In genomic region chr8:122395291-122395690, GRCm38 (mm10) we compare ENCODE assay signal across 40 mouse cellular contexts. TPM values are rescaled to one million over a fixed set of nuclear protein-coding genes. Genes with fewer than 3 reads are reported as not detected.
DNase-seq lines count a peak whose midpoint lies in the region; ATAC-seq lines count a peak whose summit lies in the region.
"Had no signal": no experiment of that assay in that cellular context is flagged by ENCODE, and none has a peak within 500 bp of the region (broad histone marks: within the 10 kb centered on the region; RNA-seq: fewer than 3 reads in every experiment).

No protein-coding gene starts in this region.

- DNase-seq in midbrain, embryonic 11.5 days (ENCODE audit: low spot score, missing footprints) = peak; percentile 21
- DNase-seq in cerebellum, adult 11-12 months = peak; percentile 74
- peak; percentile 45 for DNase-seq in cerebellum, adult 8-10 months
- DNase-seq in cerebellum, postnatal 25 days = peak; percentile 48 to 67
- no peak for DNase-seq in urinary bladder, postnatal 10 days (ENCODE audit: low spot score)
- DNase-seq in left cerebral cortex, adult 18-20 months (ENCODE audit: low spot score in 2 of 2) = no peak
- DNase-seq: adrenal gland, adult 2 months; B cell, adult 2 months; gastrocnemius, postnatal 10 days; heart, postnatal 10 days; kidney, adult 18-20 months; kidney, postnatal 36 days; layer of hippocampus, postnatal 36 days; right cerebral cortex, postnatal 4 days; thymus, adult 18-20 months; thymus, postnatal 36 days had no signal

- H3K27me3 ChIP-seq in midbrain, embryonic 11.5 days (ENCODE audit: control insufficient read depth, insufficient read depth, low read length) = no peaks in the 10 kb centered on the region
- no peaks in the 10 kb centered on the region for H3K27me3 ChIP-seq in midbrain, embryonic 16.5 days (ENCODE audit: control insufficient read depth, insufficient read depth, low read depth, low read length)
- H3K27me3 ChIP-seq: embryonic facial prominence, embryonic 13.5 days; forebrain, embryonic 15.5 days; heart, embryonic 13.5 days; hindbrain, embryonic 15.5 days; kidney, embryonic 15.5 days; limb, embryonic 13.5 days; lung, embryonic 15.5 days; midbrain, embryonic 12.5 days had no signal

- no peak overlapping the region for H3K9ac ChIP-seq in midbrain, embryonic 11.5 days (ENCODE audit: low read length)
- H3K9ac ChIP-seq in midbrain, embryonic 16.5 days (ENCODE audit: low read depth, low read length) = no peak overlapping the region
- H3K9ac ChIP-seq: embryonic facial prominence, embryonic 13.5 days; forebrain, embryonic 15.5 days; heart, embryonic 13.5 days; hindbrain, embryonic 15.5 days; kidney, embryonic 15.5 days; limb, embryonic 13.5 days; lung, embryonic 15.5 days; midbrain, embryonic 12.5 days had no signal

- no peaks in the 10 kb centered on the region for H3K4me1 ChIP-seq in midbrain, embryonic 11.5 days (ENCODE audit: control insufficient read depth, insufficient read depth, low read length)
- H3K4me1 ChIP-seq in midbrain, embryonic 16.5 days (ENCODE audit: control insufficient read depth, insufficient read depth, low read length) = no peaks in the 10 kb centered on the region
- H3K4me1 ChIP-seq: embryonic facial prominence, embryonic 13.5 days; forebrain, embryonic 10.5 days; heart, embryonic 13.5 days; hindbrain, embryonic 15.5 days; kidney, embryonic 15.5 days; limb, embryonic 13.5 days; lung, embryonic 15.5 days; midbrain, embryonic 12.5 days had no signal

- H3K9me3 ChIP-seq in midbrain, embryonic 11.5 days (ENCODE audit: control insufficient read depth, low read length) = no peaks in the 10 kb centered on the region
- no peaks in the 10 kb centered on the region for H3K9me3 ChIP-seq in midbrain, embryonic 16.5 days (replicated peaks; ENCODE audit: control insufficient read depth, low read length, poor library complexity, severe bottlenecking)
- H3K9me3 ChIP-seq: embryonic facial prominence, embryonic 13.5 days; forebrain, embryonic 10.5 days; forebrain, embryonic 15.5 days; heart, embryonic 13.5 days; hindbrain, embryonic 15.5 days; kidney, embryonic 15.5 days; limb, embryonic 13.5 days; lung, embryonic 15.5 days; midbrain, embryonic 12.5 days had no signal

- WGBS in midbrain, embryonic 11.5 days = 91% methylated on average over 6 of the region's 6 CpGs
- WGBS in midbrain, embryonic 16.5 days = 81% methylated on average over 6 of the region's 6 CpGs

- no peak overlapping the region for H3K4me2 ChIP-seq in midbrain, embryonic 11.5 days
- no peak overlapping the region for H3K4me2 ChIP-seq in midbrain, embryonic 16.5 days (ENCODE audit: low read length)
- H3K4me2 ChIP-seq: embryonic facial prominence, embryonic 13.5 days; forebrain, embryonic 15.5 days; heart, embryonic 13.5 days; hindbrain, embryonic 15.5 days; kidney, embryonic 15.5 days; limb, embryonic 13.5 days; liver, embryonic 11.5 days; lung, embryonic 15.5 days; midbrain, embryonic 12.5 days had no signal

- H3K36me3 ChIP-seq in midbrain, embryonic 11.5 days (ENCODE audit: control insufficient read depth, insufficient read depth, low read length) = peaks cover 24% of the 10 kb centered on the region
- peaks cover 25% of the 10 kb centered on the region for H3K36me3 ChIP-seq in midbrain, embryonic 16.5 days (ENCODE audit: control insufficient read depth, insufficient read depth, low read length)

- H3K27ac ChIP-seq in midbrain, embryonic 11.5 days (ENCODE audit: low read depth, low read length) = no peak overlapping the region
- no peak overlapping the region for H3K27ac ChIP-seq in midbrain, embryonic 16.5 days (ENCODE audit: low read length)
- H3K27ac ChIP-seq: embryonic facial prominence, embryonic 13.5 days; forebrain, embryonic 10.5 days; forebrain, embryonic 15.5 days; heart, embryonic 13.5 days; hindbrain, embryonic 15.5 days; kidney, embryonic 15.5 days; limb, embryonic 13.5 days; lung, embryonic 15.5 days; midbrain, embryonic 12.5 days; stomach, postnatal 0 days had no signal

- ATAC-seq in midbrain, embryonic 11.5 days (ENCODE audit: low FRiP score) = no peak
- no peak for ATAC-seq in midbrain, embryonic 16.5 days
- ATAC-seq: forebrain, embryonic 15.5 days had no signal

- H3K4me3 ChIP-seq in midbrain, embryonic 11.5 days (ENCODE audit: low read depth, low read length) = no peak overlapping the region
- H3K4me3 ChIP-seq in midbrain, embryonic 16.5 days (ENCODE audit: low read depth, low read length) = no peak overlapping the region
- H3K4me3 ChIP-seq: embryonic facial prominence, embryonic 13.5 days; forebrain, embryonic 10.5 days; forebrain, embryonic 15.5 days; heart, embryonic 13.5 days; hindbrain, embryonic 15.5 days; kidney, embryonic 15.5 days; limb, embryonic 13.5 days; lung, embryonic 15.5 days; midbrain, embryonic 12.5 days had no signal

RNA-seq across cellular contexts. Expression of gene Zc3h18, which starts 18.9 kb away (rescaled TPM):
- polyA plus RNA-seq in midbrain, embryonic 11.5 days (2014; fragmentation: Nextera tagmentation; extraction: Ambion mirVana) = 42.0 and 43.7 TPM in 2 replicates
- 30.8 and 37.7 TPM in 2 replicates for polyA plus RNA-seq in midbrain, embryonic 16.5 days (2015; fragmentation: Nextera tagmentation; extraction: Ambion mirVana)
- 10 to 100 TPM; 41.2 to 42.4 TPM for total RNA-seq in left cerebral cortex, adult 18-20 months (2021)

RNA-seq across cellular contexts. Expression of gene Il17c, which starts 26.5 kb away (rescaled TPM):
- not detected in 2 replicates for polyA plus RNA-seq in midbrain, embryonic 11.5 days (2014; fragmentation: Nextera tagmentation; extraction: Ambion mirVana)
- polyA plus RNA-seq in midbrain, embryonic 16.5 days (2015; fragmentation: Nextera tagmentation; extraction: Ambion mirVana) = not detected in 2 replicates
- not detected for total RNA-seq in left cerebral cortex, adult 18-20 months (2021)
- total RNA-seq: adrenal gland, adult 2 months; adrenal gland, postnatal 4 days; gastrocnemius, postnatal 10 days; heart, adult 8-10 months; heart, postnatal 10 days; hematopoietic stem cell, adult 5-6 weeks; layer of hippocampus, adult 8-10 months; layer of hippocampus, postnatal 36 days; left cerebral cortex, postnatal 25 days; megakaryocyte, adult 5-6 weeks; neutrophil, adult 5-6 weeks had no signal
- polyA plus RNA-seq: forebrain, embryonic 15.5 days; heart, embryonic 13.5 days; hindbrain, embryonic 15.5 days; intestine, embryonic 14.5 days; kidney, embryonic 15.5 days; limb, embryonic 13.5 days; liver, embryonic 11.5 days; liver, embryonic 16.5 days; lung, embryonic 15.5 days; midbrain, embryonic 12.5 days had no signal

RNA-seq across cellular contexts. Expression of gene Trhr2, which starts 34.7 kb away (rescaled TPM):
- polyA plus RNA-seq in midbrain, embryonic 11.5 days (2014; fragmentation: Nextera tagmentation; extraction: Ambion mirVana) = not detected in 2 replicates
- polyA plus RNA-seq in midbrain, embryonic 16.5 days (2015; fragmentation: Nextera tagmentation; extraction: Ambion mirVana) = 0.26 TPM in 1 of 2 replicates, not detected in the other
- 1 to 10 TPM; 8.0 to 8.5 TPM for total RNA-seq in left cerebral cortex, adult 18-20 months (2021)
- total RNA-seq: adrenal gland, adult 2 months; adrenal gland, postnatal 4 days; common myeloid progenitor, adult 5-6 weeks; gastrocnemius, postnatal 10 days; heart, adult 8-10 months; heart, postnatal 10 days; hematopoietic stem cell, adult 5-6 weeks; megakaryocyte, adult 5-6 weeks; neutrophil, adult 5-6 weeks had no signal
- polyA plus RNA-seq: adrenal gland, adult 2 months; forebrain, embryonic 10.5 days; forebrain, embryonic 15.5 days; gonadal fat pad, adult 2 months; heart, embryonic 13.5 days; intestine, embryonic 14.5 days; kidney, embryonic 15.5 days; liver, embryonic 11.5 days; liver, embryonic 16.5 days; lung, embryonic 15.5 days; midbrain, embryonic 12.5 days; spleen, adult 2 months; stomach, postnatal 0 days had no signal

RNA-seq across cellular contexts. Expression of gene Cyba, which starts 37.4 kb away (rescaled TPM):
- polyA plus RNA-seq in midbrain, embryonic 11.5 days (2014; fragmentation: Nextera tagmentation; extraction: Ambion mirVana) = 54.4 and 61.6 TPM in 2 replicates
- 27.3 and 29.8 TPM in 2 replicates for polyA plus RNA-seq in midbrain, embryonic 16.5 days (2015; fragmentation: Nextera tagmentation; extraction: Ambion mirVana)
- 1 to 10 TPM; 7.9 to 8.7 TPM for total RNA-seq in left cerebral cortex, adult 18-20 months (2021)

RNA-seq across cellular contexts. Expression of gene Mvd, which starts 47.9 kb away (rescaled TPM):
- polyA plus RNA-seq in midbrain, embryonic 11.5 days (2014; fragmentation: Nextera tagmentation; extraction: Ambion mirVana) = 44.3 and 48.1 TPM in 2 replicates
- polyA plus RNA-seq in midbrain, embryonic 16.5 days (2015; fragmentation: Nextera tagmentation; extraction: Ambion mirVana) = 72.8 and 84.6 TPM in 2 replicates
- 10 to 100 TPM; 25.3 to 27.4 TPM for total RNA-seq in left cerebral cortex, adult 18-20 months (2021)

Comparison
In these comparisons a context has a peak if more than half of its experiments do, and no peak if none do; other contexts are left out.
1. DNase-seq: peak in midbrain, embryonic 11.5 days (single experiment), cerebellum, adult 11-12 months (single experiment), cerebellum, adult 8-10 months (single experiment) and cerebellum, postnatal 25 days (2 of 2); none in urinary bladder, postnatal 10 days (single experiment) and left cerebral cortex, adult 18-20 months (0 of 2).